Mouse (Mus musculus) brain, embryonic 14.5 days (tissue): ENCODE measurements around the gene Pp2d1.

ENCODE experiments used
- CTCF ChIP-seq: fragments of 200-500 bp; IDR thresholded peaks from 2 replicates; pipeline ENCODE4 v1.5.1; 2012; ENCODE audit warnings: inconsistent platforms, mild to moderate bottlenecking, moderate library complexity, borderline replicate concordance; ENCODE audit not compliant: insufficient read depth, insufficient read length; ENCODE audit errors: extremely low read depth
- POLR2A ChIP-seq: fragments of 200-500 bp; IDR thresholded peaks from 2 replicates; pipeline ENCODE4 v1.6.1; 2012; ENCODE audit warnings: mild to moderate bottlenecking, inconsistent platforms, borderline replicate concordance; ENCODE audit not compliant: poor library complexity, insufficient read depth, insufficient read length, severe bottlenecking; ENCODE audit errors: extremely low read depth

DNA sequence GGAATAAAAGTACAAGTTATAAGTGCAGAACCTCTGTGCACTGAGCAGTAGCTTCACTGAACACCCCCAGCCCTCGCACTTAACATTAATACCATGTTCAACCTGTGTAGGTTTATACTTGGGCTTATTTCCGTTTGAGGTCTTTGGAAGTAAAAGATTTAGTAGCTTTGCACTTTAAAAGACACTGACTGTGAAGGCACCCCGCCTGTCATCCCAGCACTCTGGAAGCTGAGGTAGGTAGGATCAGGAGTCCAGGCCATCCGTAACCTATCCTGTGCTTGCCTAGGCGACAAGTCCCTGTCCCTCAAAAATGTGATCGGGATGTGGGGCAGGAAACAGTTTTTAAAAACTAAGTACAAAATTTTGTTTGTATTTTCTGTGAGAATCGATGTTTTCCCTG lies 58.8 kb downstream of the Pp2d1 start:
- no peak for TF ChIP-seq CTCF
- TF ChIP-seq POLR2A = no peak
